Mouse (Mus musculus) activated CD4-positive, CD25-positive, alpha-beta regulatory T cell (primary cell): Measurements from ENCODE around the gene 1810043G02Rik. TPM values are rescaled to one million over a fixed set of nuclear protein-coding genes. Genes with fewer than 3 reads are reported as not detected.

Source experiments
- polyA plus RNA-seq, 2 experiments: library from polyadenylated mRNA; unstranded; fragments of 100-300 nt; shearing (Covaris generic); gene quantifications; one replicate each; pipeline ENCODE4 v1.2.1; 2017

1810043G02Rik gene
- polyA plus RNA-seq: 10 to 100 TPM in 1 of 2 experiments, 1 to 10 TPM in 1; 5.0 to 11.3 TPM

GRCm38 (mm10) chr10:77978351-77979350 lies at the start of gene 1810043G02Rik:
TSS of gene 1810043G02Rik (plus strand) at chr10:77978524.

GRCm38 (mm10) chr10:77970481-77970880 lies 7.8 kb upstream of the 1810043G02Rik start, which contains the start of gene Trpm2:
TSS of gene Trpm2 (minus strand) at chr10:77970563.

GRCm38 (mm10) chr10:78009945-78010293 lies 31.6 kb downstream of the 1810043G02Rik start, which contains the start of gene Pfkl:
TSS of gene Pfkl (minus strand) at chr10:78010083.

Other genes with a start within 250 kb of the 1810043G02Rik start
- gene Gm18596, start 235.9 kb upstream of the 1810043G02Rik start, polyA plus RNA-seq: not detected
- not detected for gene Gm9736, start 227.2 kb upstream of the 1810043G02Rik start, polyA plus RNA-seq
- gene Gm3233, start 218.8 kb upstream of the 1810043G02Rik start, polyA plus RNA-seq: not detected
- gene Gm3238, start 207.2 kb upstream of the 1810043G02Rik start, polyA plus RNA-seq: not detected
- not detected for gene Gm7138, start 201.6 kb upstream of the 1810043G02Rik start, polyA plus RNA-seq
- gene Gm3250, start 196.0 kb upstream of the 1810043G02Rik start, polyA plus RNA-seq: not detected
- gene Gm7137, start 190.3 kb upstream of the 1810043G02Rik start, polyA plus RNA-seq: not detected
- gene Gm9639, start 183.4 kb upstream of the 1810043G02Rik start, polyA plus RNA-seq: not detected
- gene Gm19668, start 179.4 kb upstream of the 1810043G02Rik start, polyA plus RNA-seq: not detected
- not detected for gene Gm9507, start 166.7 kb upstream of the 1810043G02Rik start, polyA plus RNA-seq
- not detected for gene Gm2696, start 163.8 kb upstream of the 1810043G02Rik start, polyA plus RNA-seq
- under 1 TPM in 1 of 2 experiments, not detected in 1; 0.21 TPM for gene Krtap10-4, start 151.4 kb upstream of the 1810043G02Rik start, polyA plus RNA-seq
- not detected for gene Krtap10-10, start 142.6 kb upstream of the 1810043G02Rik start, polyA plus RNA-seq
- gene Gm36176, start 131.7 kb upstream of the 1810043G02Rik start, polyA plus RNA-seq: not detected
- not detected for gene Gm10318, start 125.7 kb upstream of the 1810043G02Rik start, polyA plus RNA-seq
- gene Gm3285, start 116.5 kb upstream of the 1810043G02Rik start, polyA plus RNA-seq: not detected
- under 1 TPM in 1 of 2 experiments, not detected in 1; 0.22 TPM for gene Lrrc3, start 76.0 kb upstream of the 1810043G02Rik start, polyA plus RNA-seq
- gene Trpm2, start 8.0 kb upstream of the 1810043G02Rik start, polyA plus RNA-seq: 1 to 10 TPM; 1.2 to 1.7 TPM
- gene Pfkl, start 31.6 kb downstream of the 1810043G02Rik start, polyA plus RNA-seq: 10 to 100 TPM; 53.8 to 58.8 TPM
- gene Dnmt3l, start 63.4 kb downstream of the 1810043G02Rik start, polyA plus RNA-seq: under 1 TPM in 1 of 2 experiments, not detected in 1; 0.20 TPM
- 1 to 10 TPM in 1 of 2 experiments, under 1 TPM in 1; 0.21 to 1.5 TPM for gene Aire, start 65.1 kb downstream of the 1810043G02Rik start, polyA plus RNA-seq
- 10 to 100 TPM in 1 of 2 experiments, 1 to 10 TPM in 1; 5.3 to 11.4 TPM for gene Icosl, start 90.8 kb downstream of the 1810043G02Rik start, polyA plus RNA-seq
- gene D10Jhu81e, start 191.3 kb downstream of the 1810043G02Rik start, polyA plus RNA-seq: 10 to 100 TPM; 67.7 to 79.8 TPM
- 10 to 100 TPM; 15.2 to 16.5 TPM for gene Pwp2, start 206.6 kb downstream of the 1810043G02Rik start, polyA plus RNA-seq